9 mouse cellular contexts compared by ENCODE assay signal in genomic region chr9:118453427-118453826, GRCm38 (mm10). TPM values are rescaled to one million over a fixed set of nuclear protein-coding genes. Genes with fewer than 3 reads are reported as not detected.
DNase-seq lines count a peak whose midpoint lies in the region; ATAC-seq and TF ChIP-seq lines count a peak whose summit lies in the region.
"Had no signal": no experiment of that assay in that cellular context is flagged by ENCODE, and none has a peak within 500 bp of the region (broad histone marks: within the 10 kb centered on the region; RNA-seq: fewer than 3 reads in every experiment).

No protein-coding gene starts in this region.

- no peak overlapping the region for H3K4me3 ChIP-seq in forebrain, embryonic 14.5 days (ENCODE audit: low read depth, low read length)
- no peak overlapping the region for H3K4me3 ChIP-seq in forebrain, embryonic 12.5 days (replicated peaks)
- H3K4me3 ChIP-seq in lung, adult 2 months (replicated peaks; ENCODE audit: extremely low read depth, low read depth, low read length): peak overlapping the region; percentile 33
- H3K4me3 ChIP-seq in myocyte: no peak overlapping the region

- WGBS in forebrain, embryonic 14.5 days: 59% methylated on average over 9 of the region's 9 CpGs
- 55% methylated on average over 9 of the region's 9 CpGs for WGBS in forebrain, embryonic 12.5 days
- 33% methylated on average over 9 of the region's 9 CpGs for WGBS in lung, adult 2 months

- no peaks in the 10 kb centered on the region for H3K4me1 ChIP-seq in forebrain, embryonic 14.5 days (ENCODE audit: control insufficient read depth, insufficient read depth, low read length)
- no peaks in the 10 kb centered on the region for H3K4me1 ChIP-seq in forebrain, embryonic 12.5 days
- H3K4me1 ChIP-seq in lung, adult 2 months (ENCODE audit: control insufficient read depth, insufficient read depth, low read length): no peaks in the 10 kb centered on the region

- H3K4me2 ChIP-seq in forebrain, embryonic 14.5 days (ENCODE audit: low read length): peak overlapping the region; percentile 21; the same call in 1 of the 2 replicates
- no peak overlapping the region for H3K4me2 ChIP-seq in forebrain, embryonic 12.5 days
- H3K4me2 ChIP-seq in myocyte (ENCODE audit: low read depth): peak overlapping the region; percentile 28
- H3K4me2 ChIP-seq: midbrain, embryonic 11.5 days had no signal

- no peak for ATAC-seq in forebrain, embryonic 14.5 days
- no peak for ATAC-seq in forebrain, embryonic 12.5 days (ENCODE audit: low FRiP score)
- ATAC-seq in granulocyte monocyte progenitor cell, adult 5-6 weeks (replicated peaks; ENCODE audit: poor library complexity, severe bottlenecking): peak; percentile 38; the same call in 1 of the 2 replicates

- H3K36me3 ChIP-seq in forebrain, embryonic 14.5 days (ENCODE audit: control insufficient read depth, insufficient read depth, low read length): no peaks in the 10 kb centered on the region
- H3K36me3 ChIP-seq in forebrain, embryonic 12.5 days (replicated peaks): no peaks in the 10 kb centered on the region
- H3K36me3 ChIP-seq in myocyte (ENCODE audit: control insufficient read depth, insufficient read depth): no peaks in the 10 kb centered on the region

- H3K27me3 ChIP-seq in forebrain, embryonic 14.5 days (replicated peaks; ENCODE audit: control insufficient read depth, insufficient read depth, low read length): no peaks in the 10 kb centered on the region
- H3K27me3 ChIP-seq in forebrain, embryonic 12.5 days: peaks cover 5% of the 10 kb centered on the region
- H3K27me3 ChIP-seq in myocyte (ENCODE audit: control insufficient read depth, insufficient read depth, insufficient read length): no peaks in the 10 kb centered on the region

- TF ChIP-seq CTCF in lung, adult 2 months (IDR thresholded peaks at IDR 0.05; ENCODE audit: insufficient read depth, low read length): no peak

- H3K79me2 ChIP-seq in myocyte (ENCODE audit: control insufficient read depth, insufficient read depth): no peaks in the 10 kb centered on the region

- no peak for DNase-seq in forebrain, embryonic 14.5 days (ENCODE audit: low spot score)
- DNase-seq in lung, adult 2 months: no peak
- no peak for DNase-seq in lung, postnatal 14 days
- no peak for DNase-seq in layer of hippocampus, adult 18-20 months (ENCODE audit: low spot score in 2 of 2)
- DNase-seq in ovary, postnatal 14 days (ENCODE audit: low spot score): no peak

- no peak overlapping the region for H3K9ac ChIP-seq in forebrain, embryonic 14.5 days (ENCODE audit: low read length)
- no peak overlapping the region for H3K9ac ChIP-seq in forebrain, embryonic 12.5 days

- no peak overlapping the region for H3ac ChIP-seq in myocyte (ENCODE audit: control insufficient read depth, insufficient read length)

- TF ChIP-seq POLR2A in lung, adult 2 months (IDR thresholded peaks at IDR 0.05; ENCODE audit: borderline replicate concordance, extremely low read depth, low read depth, low read length): no peak
- TF ChIP-seq POLR2A in myocyte (IDR thresholded peaks at IDR 0.05; ENCODE audit: insufficient read length, low read depth): no peak

- H3K27ac ChIP-seq in forebrain, embryonic 14.5 days (ENCODE audit: low read depth, low read length): no peak overlapping the region
- H3K27ac ChIP-seq in forebrain, embryonic 12.5 days: no peak overlapping the region

- H3K9me3 ChIP-seq in forebrain, embryonic 14.5 days (replicated peaks; ENCODE audit: control insufficient read depth, low read length): no peaks in the 10 kb centered on the region
- H3K9me3 ChIP-seq in forebrain, embryonic 12.5 days: no peaks in the 10 kb centered on the region

TF ChIP-seq in myocyte, 11 proteins besides CTCF, POLR2A, EP300 and RAD21:
- no peak for TF ChIP-seq E2F4 (IDR thresholded peaks at IDR 0.05; ENCODE audit: insufficient read depth)
- no peak for TF ChIP-seq MAX (IDR thresholded peaks at IDR 0.05; ENCODE audit: low read depth)
- TF ChIP-seq SRF (IDR thresholded peaks at IDR 0.05; ENCODE audit: control insufficient read depth, insufficient read length, low read depth): no peak
- no peak for TF ChIP-seq CEBPB (IDR thresholded peaks at IDR 0.05; ENCODE audit: insufficient read depth, poor library complexity, severe bottlenecking)
- TF ChIP-seq TCF12 (IDR thresholded peaks at IDR 0.05; ENCODE audit: insufficient read depth, poor library complexity, severe bottlenecking): no peak
- TF ChIP-seq POLR2AphosphoS2 (IDR thresholded peaks at IDR 0.05; ENCODE audit: insufficient read length, low read depth): no peak
- no peak for TF ChIP-seq MYOD1 (IDR thresholded peaks at IDR 0.05; ENCODE audit: control insufficient read depth in 1 of 3, insufficient read length in 2 of 3, low read depth in 2 of 3)
- no peak for TF ChIP-seq MYOG (IDR thresholded peaks at IDR 0.05; ENCODE audit: control insufficient read depth in 1 of 3, insufficient read depth in 1 of 3, insufficient read length in 2 of 3, low read depth in 2 of 3)
- TF ChIP-seq REST (IDR thresholded peaks at IDR 0.05; ENCODE audit: insufficient read depth, insufficient read length): no peak
- TF ChIP-seq USF1 (IDR thresholded peaks at IDR 0.05; ENCODE audit: low read depth): no peak
- TF ChIP-seq TCF3 (IDR thresholded peaks at IDR 0.05; ENCODE audit: insufficient read length, low read depth): no peak

RNA-seq across cellular contexts. Expression of gene Eomes, which starts 24.6 kb away (rescaled TPM):
- polyA plus RNA-seq in forebrain, embryonic 14.5 days (2014; fragmentation: Nextera tagmentation; extraction: Ambion mirVana): 22.9 and 24.1 TPM in 2 replicates
- 20.5 and 24.9 TPM in 2 replicates for polyA plus RNA-seq in forebrain, embryonic 12.5 days (2016; fragmentation: Nextera tagmentation; extraction: Ambion mirVana)
- 0.96 and 1.3 TPM in 2 replicates for polyA plus RNA-seq in lung, adult 2 months (2012; rRNA removed)
- not detected in 2 replicates for total RNA-seq in granulocyte monocyte progenitor cell, adult 5-6 weeks (2014; fragmentation: Nextera tagmentation)
- total RNA-seq in granulocyte monocyte progenitor cell, adult 5-6 weeks (2017): not detected in 2 replicates
- 0.04 TPM for polyA plus RNA-seq in myocyte (2012; fragmentation: generic; extraction: Trizol)
- under 1 TPM; 0.15 to 0.27 TPM for total RNA-seq in layer of hippocampus, adult 18-20 months (2021)

RNA-seq across cellular contexts. Expression of gene Golga4, which starts 52.6 kb away (rescaled TPM):
- polyA plus RNA-seq in forebrain, embryonic 14.5 days (2014; fragmentation: Nextera tagmentation; extraction: Ambion mirVana): 28.5 and 41.2 TPM in 2 replicates
- 68.4 and 69.0 TPM in 2 replicates for polyA plus RNA-seq in forebrain, embryonic 12.5 days (2016; fragmentation: Nextera tagmentation; extraction: Ambion mirVana)
- 9.0 and 17.4 TPM in 2 replicates for polyA plus RNA-seq in lung, adult 2 months (2012; rRNA removed)
- 50.2 and 61.6 TPM in 2 replicates for total RNA-seq in granulocyte monocyte progenitor cell, adult 5-6 weeks (2014; fragmentation: Nextera tagmentation)
- 69.4 and 82.7 TPM in 2 replicates for total RNA-seq in granulocyte monocyte progenitor cell, adult 5-6 weeks (2017)
- polyA plus RNA-seq in myocyte (2012; fragmentation: generic; extraction: Trizol): 18.5 TPM
- total RNA-seq in layer of hippocampus, adult 18-20 months (2021): 10 to 100 TPM; 81.1 to 82.8 TPM
